Mouse (Mus musculus) embryonic fibroblast, embryonic 13.5 days (primary cell): ENCODE data around the gene Tbc1d8b.

Experiments used
- CTCF ChIP-seq: IDR thresholded peaks from 2 replicates; pipeline ENCODE4 v1.5.1; 2011; ENCODE audit warnings: mild to moderate bottlenecking, control low read depth, low read length, moderate library complexity, borderline replicate concordance; ENCODE audit not compliant: insufficient read depth
- POLR2A ChIP-seq: IDR thresholded peaks from 2 replicates; pipeline ENCODE4 v1.6.1; 2011; ENCODE audit warnings: low read depth, mild to moderate bottlenecking, control low read depth, low read length, moderate library complexity

DNA sequence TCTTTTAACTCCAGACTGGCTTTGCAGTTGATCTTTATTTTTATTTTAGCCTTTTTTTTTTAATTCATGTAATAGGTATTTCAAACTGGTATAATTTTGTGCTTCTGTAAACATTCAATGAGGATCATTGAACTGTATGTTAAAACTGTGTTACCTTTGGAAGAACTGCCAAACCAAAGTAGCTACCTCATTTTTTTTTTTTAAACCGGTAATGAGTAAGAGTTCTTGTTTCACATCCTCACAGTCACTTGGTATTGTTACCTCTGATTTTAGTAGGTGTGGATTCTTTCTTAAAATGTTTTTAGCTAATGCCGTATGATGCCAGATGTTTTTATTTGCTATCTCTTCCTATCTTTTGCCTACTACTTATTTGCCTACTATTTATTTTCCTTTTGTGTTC is 37.6 kb downstream of the Tbc1d8b start:
- no peak for TF ChIP-seq POLR2A
- no peak for TF ChIP-seq CTCF
